Mouse (Mus musculus) erythroblast, embryonic 14.5 days (primary cell): ENCODE results near the gene Gm13279. TPM values are rescaled to one million over a fixed set of nuclear protein-coding genes. Genes with fewer than 3 reads are reported as not detected.
"Not testable (repeated sequence)": the region's sequence is repeated elsewhere in the genome, so short reads cannot be mapped to it uniquely, and the experiment has no call there.

Source experiments
- H3K27me3 ChIP-seq: 2 replicates; pipeline ENCODE4 v1.6.1; 2012; ENCODE audit warnings: inconsistent platforms; ENCODE audit not compliant: control insufficient read depth
- H3K36me3 ChIP-seq: 2 replicates; pipeline ENCODE4 v1.6.1; 2012; ENCODE audit warnings: mild to moderate bottlenecking, inconsistent platforms; ENCODE audit not compliant: control insufficient read depth
- H3K4me1 ChIP-seq: 2 replicates; pipeline ENCODE4 v1.6.1; 2012; ENCODE audit warnings: inconsistent platforms; ENCODE audit not compliant: control insufficient read depth
- H3K4me3 ChIP-seq: replicated peaks from 2 replicates; pipeline ENCODE3; 2012; ENCODE audit warnings: moderate library complexity, mild to moderate bottlenecking, inconsistent platforms
- H3K9me3 ChIP-seq: 2 replicates; pipeline ENCODE4 v1.6.1; 2012; ENCODE audit warnings: low read length, inconsistent platforms, mixed read lengths; ENCODE audit not compliant: control insufficient read depth
- GATA1 ChIP-seq: IDR thresholded peaks from 2 replicates; pipeline ENCODE4 v1.6.1; 2012; ENCODE audit warnings: low read length, inconsistent platforms, mixed read lengths
- TAL1 ChIP-seq: IDR thresholded peaks from 3 replicates; pipeline ENCODE4 v1.6.1; 2012; ENCODE audit warnings: low read length, inconsistent platforms, mixed read lengths
- polyA plus RNA-seq: library from polyadenylated mRNA; stranded (reverse); fragments of >175 nt; gene quantifications from 2 replicates; pipeline ENCODE4 v1.2.3, GENCODE M21; 2012

The Gm13279 gene
- not detected in 2 replicates for polyA plus RNA-seq

- H3K27me3 ChIP-seq, H3K4me3 ChIP-seq: not testable (repeated sequence)
Measured at GRCm38 (mm10) chr4:88797097-88797496, at the start of gene Gm13279. Gene Gm13279, plus strand, starts transcription at chr4:88797397.

GRCm38 (mm10) chr4:88749926-88750325 is 47.3 kb upstream of the Gm13279 start:
- no peak overlapping the region for H3K4me3 ChIP-seq
- no peaks in the 10 kb centered on the region for H3K9me3 ChIP-seq
- H3K4me1 ChIP-seq = no peaks in the 10 kb centered on the region
- no peaks in the 10 kb centered on the region for H3K36me3 ChIP-seq
- H3K27me3 ChIP-seq = no peaks in the 10 kb centered on the region
- no peak for TF ChIP-seq GATA1
- no peak for TF ChIP-seq TAL1

More at GRCm38 (mm10) chr4:88797097-88797496, at the start of gene Gm13279:
- not testable (repeated sequence) for H3K9me3 ChIP-seq, H3K36me3 ChIP-seq, H3K4me1 ChIP-seq

DNA sequence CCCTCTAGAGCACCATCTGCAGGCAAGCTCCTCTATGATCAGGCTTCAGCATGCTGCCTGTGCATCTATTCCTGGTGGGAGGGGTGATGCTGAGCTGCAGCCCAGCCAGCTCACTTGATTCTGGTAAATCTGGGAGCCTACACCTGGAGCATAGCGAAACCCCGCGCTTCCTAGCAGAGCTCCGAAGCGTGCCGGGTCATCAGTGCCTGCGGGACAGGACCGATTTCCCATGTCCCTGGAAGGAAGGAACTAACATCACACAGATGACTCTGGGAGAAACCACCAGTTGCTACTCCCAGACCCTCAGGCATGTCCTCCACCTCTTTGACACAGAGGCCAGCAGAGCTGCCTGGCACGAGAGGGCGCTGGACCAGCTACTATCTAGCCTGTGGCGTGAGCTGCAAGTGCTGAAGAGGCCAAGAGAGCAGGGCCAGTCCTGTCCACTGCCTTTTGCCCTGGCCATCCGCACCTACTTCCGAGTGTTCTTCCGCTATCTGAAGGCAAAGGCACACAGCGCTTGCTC is 42.3 kb upstream of the Gm13279 start, which contains the start of gene Gm13271:
Gm13271 (plus strand) TSS at position 51 of the 523 bp plus-strand sequence.
- H3K4me1 ChIP-seq, H3K4me3 ChIP-seq, H3K9me3 ChIP-seq, H3K36me3 ChIP-seq: not testable (repeated sequence)
- peaks cover 16% of the 10 kb centered on the region for H3K27me3 ChIP-seq

- H3K36me3 ChIP-seq, H3K4me3 ChIP-seq, H3K4me1 ChIP-seq, H3K9me3 ChIP-seq: not testable (repeated sequence)
- peaks cover 16% of the 10 kb centered on the region for H3K27me3 ChIP-seq
Measured at GRCm38 (mm10) chr4:88756581-88757513, 40.4 kb upstream of the Gm13279 start.

- H3K4me1 ChIP-seq, H3K9me3 ChIP-seq, H3K4me3 ChIP-seq, H3K36me3 ChIP-seq: not testable (repeated sequence)
- H3K27me3 ChIP-seq = peaks cover 16% of the 10 kb centered on the region
Measured at GRCm38 (mm10) chr4:88757628-88758031, 39.6 kb upstream of the Gm13279 start.

DNA sequence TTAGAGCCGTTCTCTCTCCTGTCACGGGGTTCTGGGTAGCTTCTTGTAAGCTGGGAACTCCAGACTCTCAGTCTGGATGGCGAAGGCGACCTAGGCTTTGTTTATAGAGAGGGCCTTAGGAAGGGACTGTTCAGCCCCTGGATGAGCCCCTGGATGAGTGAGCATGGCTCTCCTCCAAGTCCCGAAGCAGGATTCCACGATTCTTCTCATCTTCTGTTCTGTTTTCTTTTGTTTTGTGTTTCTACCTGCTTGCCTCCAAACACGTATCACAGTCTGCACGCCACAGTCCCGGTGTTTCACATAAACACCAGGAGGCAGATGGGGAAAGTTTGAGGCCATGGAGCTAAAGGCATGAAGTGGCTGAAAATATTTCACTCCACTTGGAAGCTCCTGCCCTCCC is 38.4 kb upstream of the Gm13279 start:
- not testable (repeated sequence) for H3K4me1 ChIP-seq, H3K4me3 ChIP-seq, H3K36me3 ChIP-seq, H3K9me3 ChIP-seq
- peaks cover 16% of the 10 kb centered on the region for H3K27me3 ChIP-seq

- H3K36me3 ChIP-seq, H3K4me3 ChIP-seq, H3K9me3 ChIP-seq, H3K4me1 ChIP-seq: not testable (repeated sequence)
- H3K27me3 ChIP-seq = peaks cover 16% of the 10 kb centered on the region
Measured at GRCm38 (mm10) chr4:88759610-88760268, 37.5 kb upstream of the Gm13279 start, which contains the start of gene Gm13283. Gene Gm13283, plus strand, starts transcription at chr4:88760119.

DNA sequence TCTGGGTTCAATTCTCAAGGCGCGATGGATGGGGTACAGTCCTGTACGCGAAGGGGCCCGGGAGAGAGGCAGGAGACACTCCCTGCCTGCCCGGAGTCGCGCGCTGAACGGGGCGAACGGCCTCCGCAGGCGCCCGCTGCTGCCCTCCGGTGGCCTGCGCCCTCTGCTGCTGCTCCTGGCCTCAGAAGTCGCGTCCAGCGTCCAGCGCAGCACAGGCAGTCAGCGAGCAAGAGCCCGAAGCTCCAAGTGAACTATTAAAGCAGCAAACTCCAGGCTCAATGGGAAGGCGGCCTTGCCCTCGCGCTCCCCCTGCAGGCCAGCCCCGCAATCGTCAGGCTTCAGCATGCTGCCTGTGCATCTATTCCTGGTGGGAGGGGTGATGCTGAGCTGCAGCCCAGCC is 36.8 kb upstream of the Gm13279 start:
- H3K27me3 ChIP-seq = peaks cover 13% of the 10 kb centered on the region
- H3K36me3 ChIP-seq, H3K4me1 ChIP-seq, H3K4me3 ChIP-seq, H3K9me3 ChIP-seq: not testable (repeated sequence)

DNA sequence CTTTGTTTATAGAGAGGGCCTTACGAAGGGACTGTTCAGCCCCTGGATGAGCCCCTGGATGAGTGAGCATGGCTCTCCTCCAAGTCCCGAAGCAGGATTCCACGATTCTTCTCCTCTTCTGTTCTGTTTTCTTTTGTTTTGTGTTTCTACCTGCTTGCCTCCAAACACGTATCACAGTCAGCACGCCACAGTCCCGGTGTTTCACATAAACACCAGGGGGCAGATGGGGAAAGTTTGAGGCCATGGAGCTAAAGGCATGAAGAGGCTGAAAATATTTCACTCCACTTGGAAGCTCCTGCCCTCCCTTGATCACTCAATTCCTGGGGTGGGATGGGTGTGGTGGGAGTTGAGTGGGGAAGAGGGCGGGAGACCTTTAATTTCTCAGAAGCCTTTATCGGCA is 35.4 kb upstream of the Gm13279 start:
- not testable (repeated sequence) for H3K4me3 ChIP-seq, H3K4me1 ChIP-seq, H3K9me3 ChIP-seq, H3K36me3 ChIP-seq, H3K27me3 ChIP-seq

DNA sequence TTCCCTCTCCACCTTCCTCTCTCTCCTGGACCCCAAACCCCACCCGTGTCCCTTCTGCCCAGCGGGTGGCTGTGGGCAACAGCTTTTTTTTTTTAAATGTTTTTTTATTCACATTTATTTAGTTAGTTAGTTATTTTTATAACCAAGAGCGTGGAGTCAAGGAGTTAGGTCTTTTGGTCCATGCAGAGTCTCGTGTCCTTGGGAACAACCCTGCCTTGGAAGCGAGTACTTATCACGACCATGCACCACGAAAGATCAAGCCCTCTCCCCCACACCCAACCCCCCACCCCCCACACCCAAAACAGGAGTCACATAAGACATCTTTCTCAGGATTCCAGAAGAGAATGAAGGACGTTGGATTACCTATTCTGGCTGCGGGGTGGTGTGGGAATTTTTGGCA is 34.9 kb upstream of the Gm13279 start:
- not testable (repeated sequence) for H3K9me3 ChIP-seq, H3K27me3 ChIP-seq, H3K4me3 ChIP-seq, H3K36me3 ChIP-seq, H3K4me1 ChIP-seq

- not testable (repeated sequence) for H3K36me3 ChIP-seq, H3K9me3 ChIP-seq, H3K4me3 ChIP-seq, H3K27me3 ChIP-seq, H3K4me1 ChIP-seq
Measured at GRCm38 (mm10) chr4:88763384-88764018, 33.7 kb upstream of the Gm13279 start.

DNA sequence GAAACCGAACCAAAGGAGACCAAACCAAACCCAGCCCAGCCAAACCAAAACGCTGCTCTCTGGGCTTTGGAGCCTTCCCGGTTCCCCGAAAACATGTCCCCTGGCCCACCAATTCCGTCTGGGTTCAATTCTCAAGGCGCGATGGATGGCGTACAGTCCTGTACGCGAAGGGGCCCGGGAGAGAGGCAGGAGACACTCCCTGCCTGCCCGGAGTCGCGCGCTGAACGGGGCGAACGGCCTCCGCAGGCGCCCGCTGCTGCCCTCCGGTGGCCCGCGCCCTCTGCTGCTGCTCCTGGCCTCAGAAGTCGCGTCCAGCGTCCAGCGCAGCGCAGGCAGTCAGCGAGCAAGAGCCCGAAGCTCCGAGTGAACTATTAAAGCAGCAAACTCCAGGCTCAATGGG is 23.7 kb upstream of the Gm13279 start, which contains the start of gene Gm13290:
Gm13290 (plus strand) TSS at position 301 of the 400 bp plus-strand sequence.
- H3K36me3 ChIP-seq, H3K27me3 ChIP-seq, H3K4me1 ChIP-seq, H3K4me3 ChIP-seq, H3K9me3 ChIP-seq: not testable (repeated sequence)

GRCm38 (mm10) chr4:88776622-88777021 is 20.6 kb upstream of the Gm13279 start, which contains the start of gene Gm13289:
Gene Gm13289, plus strand, starts transcription at chr4:88776922.
- not testable (repeated sequence) for H3K27me3 ChIP-seq

More at GRCm38 (mm10) chr4:88776622-88777021, 20.6 kb upstream of the Gm13279 start, which contains the start of gene Gm13289:
- H3K36me3 ChIP-seq, H3K4me1 ChIP-seq, H3K4me3 ChIP-seq, H3K9me3 ChIP-seq: not testable (repeated sequence)
